Mouse (Mus musculus) duodenum, adult 2 months (tissue): ENCODE measurements around the gene Gga3. TPM values are rescaled to one million over a fixed set of nuclear protein-coding genes. Genes with fewer than 3 reads are reported as not detected.

Experiments
- polyA plus RNA-seq: library from polyadenylated mRNA; depleted of rRNA; stranded (reverse); fragments of >200 nt; gene quantifications from 2 replicates; pipeline ENCODE4 v1.2.3, GENCODE M21; 2012; ENCODE audit warnings: low replicate concordance; rRNA removed

The Gga3 gene
- 15.5 and 28.9 TPM in 2 replicates for polyA plus RNA-seq

GRCm38 (mm10) chr11:115603476-115604303 lies at the start of gene Gga3, which contains the start of gene Mrps7:
TSS of gene Gga3 (minus strand) at chr11:115604051.
TSS of gene Mrps7 (plus strand) at chr11:115603925.

GRCm38 (mm10) chr11:115627705-115628464 lies 24.0 kb upstream of the Gga3 start, which contains the start of gene Slc25a19:
TSS of gene Slc25a19 (minus strand) at chr11:115628295.

GRCm38 (mm10) chr11:115612410-115613137 lies 8.7 kb upstream of the Gga3 start, which contains the start of gene Mif4gd:
TSS of gene Mif4gd (minus strand) at chr11:115612969.

GRCm38 (mm10) chr11:115564064-115564809 lies 39.6 kb downstream of the Gga3 start, which contains the start of gene Nup85:
TSS of gene Nup85 (plus strand) at chr11:115564434.

GRCm38 (mm10) chr11:115536038-115536681 lies 67.7 kb downstream of the Gga3 start, which contains the start of gene Sumo2:
TSS of gene Sumo2 (minus strand) at chr11:115536276.

Other genes starting within 250 kb of the Gga3 start
- gene Hid1, start 236.3 kb downstream of the Gga3 start, polyA plus RNA-seq, result 19.3 and 54.9 TPM in 2 replicates
- 3.3 and 4.8 TPM in 2 replicates for gene Cdr2l, start 222.1 kb downstream of the Gga3 start, polyA plus RNA-seq
- 53.6 and 65.8 TPM in 2 replicates for gene Mrpl58, start 200.3 kb downstream of the Gga3 start, polyA plus RNA-seq
- 23.6 and 30.4 TPM in 2 replicates for gene Atp5h, start 184.1 kb downstream of the Gga3 start, polyA plus RNA-seq
- 16.2 and 31.2 TPM in 2 replicates for gene Kctd2, start 183.9 kb downstream of the Gga3 start, polyA plus RNA-seq
- 9.0 and 13.0 TPM in 2 replicates for gene Trim80, start 163.5 kb downstream of the Gga3 start, polyA plus RNA-seq
- 137 and 218 TPM in 2 replicates for gene Slc16a5, start 141.6 kb downstream of the Gga3 start, polyA plus RNA-seq
- gene Armc7, start 128.4 kb downstream of the Gga3 start, polyA plus RNA-seq, result 17.0 and 21.2 TPM in 2 replicates
- gene Nt5c, start 112.2 kb downstream of the Gga3 start, polyA plus RNA-seq, result 74.7 and 121 TPM in 2 replicates
- gene Jpt1, start 89.7 kb downstream of the Gga3 start, polyA plus RNA-seq, result 285 and 464 TPM in 2 replicates
- gene Sumo2, start 67.8 kb downstream of the Gga3 start, polyA plus RNA-seq, result 4.9 and 7.1 TPM in 2 replicates
- 12.0 and 19.6 TPM in 2 replicates for gene Nup85, start 39.6 kb downstream of the Gga3 start, polyA plus RNA-seq
- 11.1 and 12.3 TPM in 2 replicates for gene Mrps7, start 126 bp downstream of the Gga3 start, polyA plus RNA-seq
- gene Mif4gd, start 8.9 kb upstream of the Gga3 start, polyA plus RNA-seq, result 58.2 and 91.8 TPM in 2 replicates
- gene Slc25a19, start 24.2 kb upstream of the Gga3 start, polyA plus RNA-seq, result 18.3 and 22.2 TPM in 2 replicates
- gene Grb2, start 104.5 kb upstream of the Gga3 start, polyA plus RNA-seq, result 25.3 and 37.6 TPM in 2 replicates
- 87.6 and 103 TPM in 2 replicates for gene Tmem94, start 161.4 kb upstream of the Gga3 start, polyA plus RNA-seq
- gene Caskin2, start 209.6 kb upstream of the Gga3 start, polyA plus RNA-seq, result 30.2 and 41.0 TPM in 2 replicates
- gene Tsen54, start 210.7 kb upstream of the Gga3 start, polyA plus RNA-seq, result 43.3 and 67.7 TPM in 2 replicates
- 207 and 252 TPM in 2 replicates for gene Llgl2, start 220.0 kb upstream of the Gga3 start, polyA plus RNA-seq